Mouse (Mus musculus): ENCODE measurements around the gene Gm45233.

Gene Gm45233

GRCm38 (mm10) chr7:43511707-43512478 is 68.0 kb downstream of the Gm45233 start:
- DNase-seq (ENCODE audit: low spot score), result no peak

GRCm38 (mm10) chr7:43512519-43512918 is 68.6 kb downstream of the Gm45233 start:
- no peak for DNase-seq (ENCODE audit: low spot score)
